Mouse (Mus musculus) C2C12 (cell line): ENCODE results near the gene Ssbp3. TPM values are rescaled to one million over a fixed set of nuclear protein-coding genes. Genes with fewer than 3 reads are reported as not detected.

Experiments used
- H3K27me3 ChIP-seq: one replicate; pipeline ENCODE4 v1.6.1; 2011; ENCODE audit not compliant: control insufficient read depth, insufficient read depth, insufficient read length
- H3K36me3 ChIP-seq: one replicate; pipeline ENCODE4 v1.6.1; 2011; ENCODE audit not compliant: control insufficient read depth, insufficient read depth
- H3K4me3 ChIP-seq: one replicate; pipeline ENCODE4 v1.5.1; 2011; ENCODE audit warnings: mild to moderate bottlenecking, control low read depth; ENCODE audit not compliant: poor library complexity, insufficient read depth, severe bottlenecking
- H3K79me2 ChIP-seq: one replicate; pipeline ENCODE4 v1.6.1; 2011; ENCODE audit not compliant: control insufficient read depth, insufficient read depth
- H3K79me3 ChIP-seq: one replicate; pipeline ENCODE4 v1.6.1; 2011; ENCODE audit warnings: low read depth, control low read depth
- H3ac ChIP-seq: one replicate; pipeline ENCODE3; 2011; ENCODE audit warnings: low read depth; ENCODE audit not compliant: control insufficient read depth, insufficient read length
- CEBPB ChIP-seq: IDR thresholded peaks from one replicate; pipeline ENCODE4 v1.6.1; 2011; ENCODE audit warnings: low read depth, mild to moderate bottlenecking, control low read depth, moderate library complexity
- CTCF ChIP-seq: IDR thresholded peaks from one replicate; pipeline ENCODE4 v1.5.1; 2011; ENCODE audit not compliant: control insufficient read depth, insufficient read depth, insufficient read length
- FOSL1 ChIP-seq: IDR thresholded peaks from one replicate; pipeline ENCODE4 v1.8.0; 2011; ENCODE audit warnings: mild to moderate bottlenecking, low read length; ENCODE audit not compliant: poor library complexity, insufficient read depth, severe bottlenecking
- MAX ChIP-seq: IDR thresholded peaks from one replicate; pipeline ENCODE4 v1.6.1; 2011; ENCODE audit warnings: mild to moderate bottlenecking, control low read depth
- MYOD1 ChIP-seq: IDR thresholded peaks from one replicate; pipeline ENCODE4 v1.6.1; 2011; ENCODE audit warnings: low read depth; ENCODE audit not compliant: control insufficient read depth, insufficient read length
- MYOG ChIP-seq: IDR thresholded peaks from one replicate; pipeline ENCODE4 v1.6.1; 2011; ENCODE audit not compliant: control insufficient read depth, insufficient read length; ENCODE audit errors: extremely low read depth
- USF1 ChIP-seq: IDR thresholded peaks from one replicate; pipeline ENCODE4 v1.6.1; 2011; ENCODE audit warnings: low read depth, mild to moderate bottlenecking, control low read depth, moderate library complexity
- polyA plus RNA-seq: library from polyadenylated mRNA; unstranded; fragments of >200 nt; fragmentation: generic; extraction: Trizol; gene quantifications from one replicate; pipeline ENCODE4 v1.2.1, GENCODE M21; 2012; ENCODE audit warnings: missing spikeins

Ssbp3 gene
- polyA plus RNA-seq, 1 experiment: 74.7 TPM

DNA sequence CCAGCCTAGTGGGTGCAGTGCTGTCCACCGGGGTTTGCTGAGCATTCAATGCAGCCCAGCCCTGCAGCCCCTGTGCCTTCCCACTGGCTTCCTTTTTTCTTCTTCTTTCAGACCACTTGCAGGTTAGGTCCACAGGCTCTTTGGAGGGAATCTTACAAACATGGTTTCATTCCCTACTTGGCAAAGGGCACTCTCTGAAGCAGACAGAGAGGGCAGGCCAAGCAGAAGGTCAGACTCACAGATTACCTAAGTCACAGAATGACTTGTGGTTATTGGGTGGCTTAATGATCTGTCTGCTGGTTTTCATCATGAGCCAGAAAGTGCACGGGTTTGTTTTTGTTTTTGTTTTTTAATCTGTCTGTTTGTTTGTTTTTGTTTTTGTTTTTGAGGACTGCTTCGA lies 93.8 kb downstream of the Ssbp3 start:
- TF ChIP-seq USF1 (no peak), MAX (no peak), MYOG (no peak), FOSL1 (no peak), MYOD1 (no peak), CEBPB (no peak), CTCF (no peak)

DNA sequence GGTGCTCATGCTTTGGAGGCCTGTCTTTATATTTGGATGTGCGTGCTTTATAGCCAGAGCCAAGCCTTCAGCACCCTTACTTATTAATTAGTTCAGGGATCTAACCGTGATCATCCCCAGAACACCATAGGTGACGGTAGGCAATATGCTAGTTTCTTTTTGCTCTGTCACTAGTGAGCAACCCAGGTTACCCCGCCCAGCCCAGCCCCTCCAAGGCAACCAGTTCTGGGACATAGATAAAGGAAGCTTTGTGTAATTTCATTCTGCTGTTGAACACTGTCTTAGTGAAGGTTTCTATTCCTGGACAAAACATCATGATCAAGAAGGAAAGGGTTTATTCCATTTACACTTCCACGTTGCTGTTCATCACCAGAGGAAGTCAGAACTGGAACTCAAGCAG lies 94.7 kb downstream of the Ssbp3 start:
- Histone ChIP-seq H3K79me2 (peaks cover 82% of the 10 kb centered on the region), H3K79me3 (peaks cover 20% of the 10 kb centered on the region), H3K4me3 (no peak overlapping the region), H3K27me3 (no peaks in the 10 kb centered on the region), H3K36me3 (peaks cover 5% of the 10 kb centered on the region), H3ac (no peak overlapping the region)
- TF ChIP-seq MYOG (no peak), CEBPB (no peak), MAX (no peak), MYOD1 (no peak), CTCF (no peak), USF1 (no peak), FOSL1 (no peak)

More for the DNA sequence above, 93.8 kb downstream of the Ssbp3 start:
- H3K36me3 ChIP-seq: peaks cover 5% of the 10 kb centered on the region
- no peak overlapping the region for H3K4me3 ChIP-seq
- H3K27me3 ChIP-seq: no peaks in the 10 kb centered on the region
- H3K79me2 ChIP-seq: peaks cover 90% of the 10 kb centered on the region
- peaks cover 24% of the 10 kb centered on the region for H3K79me3 ChIP-seq
- H3ac ChIP-seq: no peak overlapping the region

DNA sequence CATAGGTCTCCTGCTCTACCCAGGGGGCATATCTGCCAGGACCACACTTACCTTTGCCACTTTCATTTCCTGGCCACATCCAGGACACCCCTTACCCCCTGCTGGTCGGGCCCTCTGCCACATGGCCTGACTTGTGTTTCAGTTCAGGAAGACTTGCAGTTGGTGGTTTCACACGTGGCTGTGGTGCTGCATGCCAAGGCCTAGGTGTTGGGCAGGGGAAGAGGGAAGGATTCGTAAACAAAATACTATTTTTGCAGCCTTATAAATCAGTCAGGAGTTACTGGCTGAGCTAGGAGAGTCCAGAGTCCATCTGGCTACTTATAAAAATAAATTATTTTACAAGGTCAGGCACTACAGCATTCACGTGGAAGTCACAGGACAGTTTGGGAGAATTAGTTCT lies 95.7 kb downstream of the Ssbp3 start:
- Histone ChIP-seq H3K27me3 (no peaks in the 10 kb centered on the region), H3K4me3 (no peak overlapping the region), H3ac (no peak overlapping the region), H3K79me2 (peaks cover 71% of the 10 kb centered on the region), H3K79me3 (peaks cover 17% of the 10 kb centered on the region), H3K36me3 (peaks cover 5% of the 10 kb centered on the region)
- no peak for TF ChIP-seq MAX
- no peak for TF ChIP-seq MYOG

DNA sequence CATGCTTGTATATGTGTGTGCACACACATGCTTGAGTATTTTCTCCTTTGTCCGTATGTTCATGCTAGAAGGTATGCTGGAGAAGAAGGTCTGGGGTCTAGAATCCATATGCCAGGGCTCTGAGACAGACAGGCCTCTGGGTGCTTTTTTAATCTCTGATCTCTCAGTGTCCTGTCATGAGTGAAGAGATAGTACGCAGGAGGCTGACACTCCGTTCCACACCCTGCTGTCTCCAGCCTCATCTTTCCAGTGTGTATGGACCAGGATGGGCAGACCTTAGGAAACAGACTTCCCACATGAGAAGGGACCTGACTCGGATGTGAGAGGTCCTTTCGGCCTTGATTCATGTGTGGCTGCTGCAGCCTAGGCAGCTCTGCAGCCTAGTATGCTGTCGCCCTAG lies 96.3 kb downstream of the Ssbp3 start:
- no peak overlapping the region for H3K4me3 ChIP-seq
- H3K27me3 ChIP-seq: no peaks in the 10 kb centered on the region
- H3K79me3 ChIP-seq: peaks cover 17% of the 10 kb centered on the region
- no peak for TF ChIP-seq USF1
- no peak for TF ChIP-seq MAX
- TF ChIP-seq CTCF: no peak
- no peak for TF ChIP-seq MYOG
- no peak overlapping the region for H3ac ChIP-seq
- H3K79me2 ChIP-seq: peaks cover 66% of the 10 kb centered on the region
- peaks cover 5% of the 10 kb centered on the region for H3K36me3 ChIP-seq

DNA sequence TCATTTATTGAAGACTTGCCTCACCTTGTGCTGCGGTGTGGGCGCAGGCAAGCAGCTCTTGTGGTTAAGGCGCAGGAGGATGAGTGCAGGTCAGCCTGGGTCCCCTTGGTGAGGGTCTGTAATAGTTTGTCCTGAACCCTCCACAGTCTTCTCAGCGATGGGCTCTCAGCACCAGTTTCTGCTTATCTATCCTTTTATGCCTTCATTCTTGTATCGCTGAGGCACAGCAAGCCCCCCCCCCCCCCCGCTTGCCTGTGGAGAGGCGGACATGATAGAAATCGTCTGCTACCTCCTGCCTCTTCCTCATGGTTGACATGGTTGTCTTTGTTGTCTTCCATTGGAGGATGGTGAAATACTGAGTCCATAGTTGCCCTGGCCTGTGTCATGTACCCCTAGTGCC lies 96.9 kb downstream of the Ssbp3 start:
- Histone ChIP-seq H3ac (no peak overlapping the region), H3K27me3 (no peaks in the 10 kb centered on the region), H3K79me2 (peaks cover 65% of the 10 kb centered on the region), H3K36me3 (peaks cover 5% of the 10 kb centered on the region), H3K79me3 (peaks cover 16% of the 10 kb centered on the region), H3K4me3 (no peak overlapping the region)
- TF ChIP-seq MAX (no peak), MYOG (no peak), USF1 (no peak), MYOD1 (no peak), CTCF (no peak), FOSL1 (no peak), CEBPB (no peak)

DNA sequence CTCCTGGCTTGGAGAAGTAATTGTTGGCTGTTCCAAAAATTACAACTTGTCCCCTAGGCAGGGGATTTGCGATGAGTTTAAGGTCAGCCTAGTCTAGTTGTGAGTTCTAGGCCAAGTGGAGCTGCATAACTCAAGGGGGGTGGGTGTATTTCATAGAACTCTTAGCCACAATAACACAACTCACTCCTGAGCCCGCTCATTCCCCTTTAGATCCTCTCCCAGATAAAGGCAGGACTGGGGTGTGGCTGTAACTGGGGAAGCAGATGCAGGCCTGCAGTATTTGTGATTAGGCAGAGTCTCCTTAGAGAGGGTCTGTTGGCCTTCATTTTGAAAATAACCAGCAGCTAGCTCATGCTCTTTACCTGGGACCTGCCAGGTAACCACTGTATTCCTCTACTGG lies 97.7 kb downstream of the Ssbp3 start:
- no peak for TF ChIP-seq CTCF
- TF ChIP-seq MAX: no peak
- no peak for TF ChIP-seq FOSL1
- TF ChIP-seq MYOD1: no peak
- no peak for TF ChIP-seq MYOG
- TF ChIP-seq USF1: no peak
- TF ChIP-seq CEBPB: no peak
- Histone ChIP-seq H3K27me3 (no peaks in the 10 kb centered on the region), H3K36me3 (peaks cover 6% of the 10 kb centered on the region), H3K79me3 (peaks cover 16% of the 10 kb centered on the region), H3K4me3 (no peak overlapping the region), H3K79me2 (peaks cover 65% of the 10 kb centered on the region), H3ac (no peak overlapping the region)
